Mouse (Mus musculus) urinary bladder, postnatal 4 days (tissue): ENCODE data around the gene Lrrc41.

Experiments used
- DNase-seq, 2 experiments: peaks; one replicate each; pipeline ENCODE4 v3.0.0; 2021 to 2022; ENCODE audit warnings: low spot score in 2 of 2

Lrrc41 gene

DNA sequence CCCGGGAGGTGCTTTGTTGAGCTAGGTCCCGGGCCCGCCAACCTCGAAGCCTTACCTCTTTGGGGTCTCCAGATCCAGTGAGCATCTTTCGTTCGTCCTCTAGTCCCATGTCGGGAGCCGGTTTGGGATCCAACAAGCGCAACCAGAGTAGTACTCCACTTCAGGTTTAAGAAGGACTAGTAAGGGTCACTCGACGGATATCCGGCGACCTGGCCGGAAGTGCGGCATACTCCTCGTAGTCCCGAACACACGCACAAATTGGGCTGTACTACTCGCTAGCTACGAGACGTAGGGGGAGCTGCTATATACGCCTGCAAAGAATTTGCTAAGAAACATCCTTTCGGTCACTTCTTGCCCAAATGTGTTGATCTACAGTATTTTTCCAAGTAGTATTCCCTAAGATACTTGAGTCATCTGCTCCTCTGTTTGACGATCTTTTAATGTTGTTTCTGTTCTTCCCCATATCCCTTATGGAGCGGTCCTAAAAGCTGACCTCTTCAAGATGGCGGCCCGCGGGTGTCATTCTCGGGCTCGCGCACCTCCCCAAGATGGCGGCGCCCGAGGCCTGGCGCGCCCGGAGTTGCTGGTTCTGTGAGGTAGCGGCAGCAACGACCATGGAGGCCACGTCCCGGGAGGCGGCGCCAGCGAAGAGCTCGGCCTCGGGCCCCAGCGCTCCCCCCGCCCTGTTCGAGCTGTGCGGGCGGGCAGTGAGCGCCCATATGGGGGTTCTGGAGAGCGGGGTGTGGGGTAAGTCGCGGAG lies at the start of gene Lrrc41, which contains the start of gene Uqcrh:
Lrrc41 (plus strand) TSS at position 409 of the 760 bp plus-strand sequence.
Uqcrh (minus strand) TSS at position 211 of the 760 bp plus-strand sequence.
- DNase-seq: peak; percentile 90 to 95

DNA sequence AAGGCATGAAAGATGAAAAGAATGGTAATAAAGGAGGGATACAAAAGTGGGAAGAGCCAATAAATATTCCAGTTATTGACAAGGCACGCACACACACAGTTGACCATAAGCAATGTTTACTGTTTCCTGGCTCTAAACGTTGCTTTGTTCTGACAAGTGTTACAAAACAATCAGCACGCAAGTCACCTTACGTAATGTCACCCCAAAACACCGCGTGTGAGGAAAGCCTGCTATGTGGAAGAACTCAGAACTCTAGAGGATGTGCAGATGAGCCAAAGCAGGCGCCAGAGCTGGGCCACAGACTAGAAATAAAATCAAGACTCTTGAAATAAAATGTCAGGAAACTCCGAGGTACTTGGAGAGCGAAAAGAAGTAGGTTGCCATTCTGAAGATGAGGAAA lies 42.2 kb upstream of the Lrrc41 start:
- DNase-seq: no peak

DNA sequence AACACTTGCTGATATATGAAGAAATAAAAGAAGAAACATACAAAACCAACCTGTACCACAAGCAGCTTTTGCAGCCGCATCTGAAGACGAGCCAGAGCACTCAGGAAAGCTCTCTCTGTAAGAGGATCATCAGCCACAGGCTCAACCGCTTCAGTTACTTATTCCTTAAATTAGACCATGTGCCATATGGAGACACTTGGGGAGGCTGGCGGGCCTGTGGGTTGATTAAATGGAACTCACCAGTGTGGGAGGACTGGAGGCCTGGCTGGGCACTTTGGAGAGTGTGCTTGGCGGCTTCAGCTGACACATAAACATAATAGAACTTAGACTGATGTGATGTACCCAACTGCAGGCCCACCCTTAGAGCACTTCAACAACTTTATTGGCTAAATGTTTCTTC lies 41.7 kb upstream of the Lrrc41 start:
- no peak for DNase-seq

DNA sequence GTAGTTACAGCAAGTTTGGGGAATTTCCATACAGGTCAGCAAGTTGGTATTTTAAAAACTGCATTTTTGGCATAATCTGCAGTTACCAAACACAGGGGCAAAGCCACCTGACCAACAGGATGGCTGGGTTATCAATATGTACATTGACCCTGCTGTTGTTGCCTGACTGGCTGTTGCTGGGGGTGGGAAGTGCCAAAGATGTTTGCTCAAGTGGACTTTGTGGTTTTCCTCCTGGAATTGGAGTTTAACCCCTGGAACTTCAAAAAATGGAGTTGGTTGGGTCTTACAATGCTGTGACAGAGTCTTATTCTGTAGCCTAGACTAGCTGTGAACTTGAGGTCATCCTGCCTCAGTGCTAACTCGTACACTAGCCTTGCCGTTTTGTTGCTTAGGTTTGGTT lies 34.6 kb upstream of the Lrrc41 start:
- DNase-seq: no peak

DNA sequence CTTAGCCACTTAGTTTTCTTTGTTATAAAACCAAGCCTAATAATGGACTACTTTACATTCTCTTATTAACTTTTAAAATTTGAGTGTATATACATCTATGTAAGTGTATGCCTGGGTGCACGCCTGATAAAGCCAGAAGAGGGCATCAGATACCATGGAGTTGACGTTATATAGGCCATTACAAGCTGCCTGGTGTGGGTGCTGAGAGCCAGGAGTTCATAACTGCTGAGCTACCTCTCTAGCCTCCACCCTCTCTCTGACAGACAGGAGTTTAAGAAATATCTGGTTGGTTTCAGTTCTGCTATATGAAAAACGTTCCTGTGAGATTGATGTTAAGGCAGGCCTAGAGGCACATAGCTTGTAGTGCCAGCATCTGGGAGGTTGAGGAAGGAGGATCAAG lies 32.9 kb upstream of the Lrrc41 start:
- no peak for DNase-seq

DNA sequence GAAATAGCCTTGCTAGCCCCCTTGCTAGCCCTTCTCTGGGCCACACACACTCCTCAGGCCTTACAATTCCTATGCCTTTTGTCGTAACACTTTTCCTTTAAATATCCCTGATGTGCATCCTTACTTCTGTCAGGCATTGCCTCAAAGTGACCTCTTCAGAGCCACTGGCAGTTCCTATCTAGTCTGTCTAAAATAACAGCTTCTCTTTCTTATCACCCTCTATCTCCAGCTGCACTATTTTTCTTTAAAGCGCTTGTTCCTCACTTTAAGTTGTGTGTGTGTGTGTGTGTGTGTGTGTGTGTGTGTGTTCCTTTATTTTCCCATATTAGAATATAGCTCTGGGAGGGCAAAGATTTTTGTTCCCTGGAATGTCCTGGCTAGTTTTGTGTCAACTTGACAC lies 28.5 kb upstream of the Lrrc41 start:
- DNase-seq: no peak

DNA sequence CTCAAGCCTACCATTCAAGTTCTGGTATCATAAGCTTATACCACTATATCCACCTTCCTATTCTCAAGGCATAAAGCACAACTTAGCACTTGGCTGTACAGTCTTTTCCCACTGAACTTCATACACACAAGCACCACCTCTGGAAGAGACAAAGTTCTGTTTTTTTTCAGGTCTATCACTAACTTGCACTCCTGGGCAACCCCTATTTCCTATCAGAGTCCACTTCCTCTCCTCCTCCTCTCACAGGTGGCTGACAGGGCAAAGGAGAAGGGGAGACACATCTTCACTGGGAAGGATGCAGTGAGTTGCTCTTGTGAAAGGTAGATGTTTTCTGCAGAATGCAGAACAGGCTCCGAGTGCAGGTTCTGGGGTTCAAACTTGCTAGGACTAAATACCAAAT lies 27.4 kb upstream of the Lrrc41 start:
- DNase-seq: no peak

DNA sequence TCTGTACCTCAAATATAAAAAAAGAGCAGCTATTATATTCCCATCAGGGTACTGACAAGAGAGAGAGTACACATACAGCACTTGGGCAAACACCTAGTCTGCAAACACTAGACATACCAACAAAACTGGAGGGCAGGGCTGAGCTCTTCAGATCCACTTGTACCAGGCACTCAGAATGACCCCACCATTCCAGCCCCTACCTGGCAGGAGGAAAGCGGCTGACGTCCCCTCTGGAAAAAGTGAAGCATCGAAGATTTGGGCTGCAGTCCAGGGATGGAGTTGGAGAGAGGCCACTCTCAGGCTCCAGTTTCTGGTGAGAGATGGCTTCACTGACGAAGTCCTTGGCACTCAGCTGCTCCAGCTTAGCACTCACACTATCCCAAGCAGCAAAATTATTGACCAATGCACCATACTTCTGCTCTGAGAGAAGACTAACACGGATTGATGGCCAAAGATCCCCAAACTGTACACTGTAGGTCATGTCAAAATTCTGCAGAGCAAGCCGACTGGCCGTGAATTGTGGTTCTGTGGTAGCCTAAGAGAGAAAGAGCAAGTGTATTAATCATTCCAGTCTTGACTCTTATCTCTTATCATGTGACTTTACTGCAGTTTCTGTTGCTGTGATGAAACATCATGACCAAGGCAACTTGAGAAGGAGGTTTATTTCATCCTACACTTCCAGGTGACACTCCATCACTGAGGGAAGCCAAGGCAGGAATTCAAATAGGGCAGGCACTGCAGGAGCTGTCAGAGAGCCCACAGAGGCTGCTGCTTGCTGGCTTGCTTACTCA lies 26.7 kb upstream of the Lrrc41 start:
- no peak for DNase-seq

DNA sequence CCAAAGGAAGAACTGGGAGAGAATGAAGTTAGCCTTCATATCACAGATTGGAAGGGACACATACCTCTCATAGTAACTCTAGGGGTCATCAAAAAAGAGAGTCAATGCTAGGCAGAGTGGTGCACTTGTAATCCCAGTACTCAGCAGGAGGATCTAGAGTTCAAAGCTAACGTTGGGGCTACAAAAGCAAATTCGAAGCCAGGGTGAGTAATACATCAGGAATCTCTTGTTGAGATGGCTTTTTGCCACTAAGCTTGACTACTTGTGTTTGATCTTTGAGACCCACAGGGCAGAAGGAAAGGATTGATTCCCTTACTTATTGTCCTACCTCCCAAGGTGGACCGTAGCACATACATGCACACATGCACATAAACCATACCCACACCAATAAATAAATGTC lies 25.9 kb upstream of the Lrrc41 start:
- DNase-seq: no peak

DNA sequence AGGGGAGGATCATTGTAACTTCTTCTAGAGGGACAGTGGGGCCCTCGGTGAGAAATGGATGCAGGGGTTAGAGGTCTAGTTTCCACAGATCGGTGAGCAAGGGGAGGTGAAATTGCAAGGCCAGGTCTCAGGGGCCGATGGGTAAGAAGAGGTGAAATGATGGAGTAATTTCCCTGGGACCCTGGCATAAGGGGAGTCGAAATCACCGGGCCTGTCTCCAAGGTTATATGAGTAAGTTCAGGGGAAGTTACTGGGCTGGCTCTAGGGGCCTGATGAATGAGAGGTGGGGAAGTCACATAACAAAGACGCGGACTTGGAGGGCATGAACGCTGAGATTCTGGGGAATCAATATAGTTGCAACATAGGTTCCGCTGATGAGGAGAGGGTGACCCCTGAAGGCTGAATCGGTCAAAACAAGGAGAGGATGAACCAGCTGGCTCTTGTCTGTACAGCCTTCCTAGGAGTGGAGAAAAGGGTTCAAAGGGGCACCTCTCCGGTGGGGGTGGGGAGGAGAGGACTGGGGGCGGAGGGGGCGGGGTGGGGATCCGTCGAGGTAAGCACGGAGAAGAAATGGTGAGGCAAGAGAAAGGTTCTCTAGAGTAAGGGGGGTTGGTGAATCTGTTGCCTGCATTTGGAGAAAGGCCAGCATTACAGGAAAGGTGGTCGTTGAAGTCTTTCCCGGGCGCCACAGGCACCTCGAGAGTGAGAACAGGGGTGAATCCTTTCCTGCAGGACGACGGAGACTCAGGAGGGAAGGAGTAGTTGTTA lies 22.4 kb upstream of the Lrrc41 start:
- DNase-seq: no peak

DNA sequence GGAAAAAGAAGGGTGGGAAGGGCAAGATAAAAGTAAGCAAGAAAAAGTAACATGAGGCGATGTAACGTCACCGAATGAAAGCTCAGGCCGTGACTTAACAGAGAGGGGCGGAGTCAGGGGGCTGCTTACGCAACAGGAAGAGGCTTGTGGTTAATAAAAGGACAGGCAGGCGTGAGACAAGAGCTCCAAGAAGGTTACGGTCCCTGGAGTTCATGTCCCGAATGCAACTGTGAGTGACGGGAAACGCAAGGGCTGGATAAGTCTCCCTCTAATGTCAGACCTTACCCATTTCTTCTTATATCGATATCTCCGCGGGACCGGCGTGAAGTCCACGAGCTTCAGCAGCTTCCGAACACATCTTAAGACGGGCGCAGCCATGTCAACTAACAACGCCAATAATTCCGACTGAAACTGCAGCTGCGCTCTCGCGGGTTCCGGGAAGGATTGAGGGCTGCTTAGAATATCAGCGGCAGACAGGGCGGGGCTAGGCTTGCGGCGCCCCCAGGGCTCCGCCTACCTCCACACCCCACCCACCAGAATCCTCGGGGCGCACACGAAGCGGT lies 21.6 kb upstream of the Lrrc41 start, which contains the start of gene Nsun4:
Nsun4 (minus strand) TSS at position 478 of the 563 bp plus-strand sequence.
- peak; percentile 84 to 89 for DNase-seq

DNA sequence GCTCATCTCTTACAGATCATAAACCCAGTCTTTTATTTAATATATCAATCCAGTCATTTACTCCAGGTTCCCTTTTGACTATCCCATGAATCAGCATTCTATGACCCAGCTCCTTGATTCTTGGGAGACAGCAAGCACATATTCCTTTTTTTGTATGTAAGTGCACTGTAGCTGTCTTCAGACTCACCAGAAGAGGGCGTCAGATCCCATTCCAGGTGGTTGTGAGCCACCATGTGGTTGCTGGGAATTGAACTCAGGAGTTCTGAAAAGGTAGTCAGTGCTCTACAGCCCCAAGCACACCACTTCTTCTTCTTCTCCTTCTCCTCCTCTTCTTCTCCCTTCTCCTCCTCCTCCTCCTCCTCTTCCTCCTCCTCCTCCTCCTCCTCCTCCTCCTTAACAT lies 17.5 kb upstream of the Lrrc41 start:
- no peak for DNase-seq

DNA sequence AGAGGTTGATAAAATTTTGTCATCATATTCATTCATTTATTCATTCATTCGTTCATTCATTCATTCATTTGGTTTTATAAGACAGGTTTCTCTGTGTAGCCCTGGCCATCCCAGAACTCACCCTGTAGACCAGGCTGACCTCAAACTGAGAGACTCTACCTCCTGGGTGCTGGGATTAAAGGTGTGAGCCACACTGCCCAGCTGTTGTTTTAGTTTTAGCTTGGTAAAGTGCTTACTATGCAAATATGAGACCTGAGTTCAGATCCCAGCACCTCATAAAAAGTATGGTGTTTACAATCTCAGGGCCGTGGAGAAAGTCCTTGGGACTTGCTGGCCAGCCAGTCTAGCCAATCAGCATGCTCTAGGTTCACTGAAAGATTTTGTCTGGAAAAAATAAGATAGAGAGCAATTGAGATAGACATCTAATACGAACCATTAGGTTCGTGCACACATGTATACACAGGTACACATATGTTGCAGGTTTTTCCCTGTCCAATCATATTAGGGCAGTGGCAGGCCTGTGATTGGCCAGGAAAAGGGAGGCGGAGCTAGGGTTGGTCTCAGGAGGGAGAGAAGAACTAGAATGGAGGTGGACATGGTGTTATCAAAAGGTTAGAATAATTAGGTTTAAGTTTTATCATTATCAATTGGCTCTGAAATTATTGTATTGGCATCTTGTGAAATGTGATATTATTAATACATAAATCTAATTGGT lies 15.9 kb upstream of the Lrrc41 start:
- no peak for DNase-seq

DNA sequence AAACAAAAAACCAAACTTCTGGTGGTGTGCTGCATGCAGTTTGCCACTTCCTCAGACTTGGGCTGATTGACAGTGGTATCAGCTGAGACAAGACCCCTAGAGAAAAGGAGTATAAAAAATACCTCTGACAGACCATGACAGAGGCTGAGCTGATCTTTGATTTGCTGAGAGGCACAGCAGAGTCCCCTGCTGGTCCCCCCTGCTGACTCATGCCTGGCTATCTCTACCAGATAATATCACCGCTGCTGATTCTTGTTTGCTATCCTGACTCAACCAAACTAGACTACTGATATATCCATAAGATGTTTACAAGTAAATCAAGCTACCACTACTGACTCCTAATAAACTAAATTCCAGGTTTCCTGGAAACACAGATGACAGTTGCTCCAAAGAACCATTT lies 11.2 kb upstream of the Lrrc41 start:
- no peak for DNase-seq

DNA sequence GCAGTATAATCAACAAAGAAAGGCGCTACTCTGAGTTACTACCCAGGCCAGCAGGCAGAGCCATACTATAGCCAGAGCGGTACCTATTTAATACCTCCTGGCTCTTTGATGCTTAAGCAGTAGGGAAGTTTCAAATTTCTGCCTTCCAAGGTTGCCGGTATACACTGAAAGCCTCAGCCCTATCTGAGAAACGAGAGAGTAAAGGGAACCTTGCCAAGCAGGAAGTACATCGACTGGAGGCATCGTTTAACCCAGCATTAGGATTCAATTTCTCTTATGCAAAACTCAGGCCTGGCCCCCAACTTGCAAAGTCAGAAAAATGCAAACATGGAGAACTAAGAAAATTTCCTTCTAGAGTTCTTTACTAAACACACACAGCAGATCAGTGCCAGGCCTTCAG lies 5.0 kb upstream of the Lrrc41 start:
- no peak for DNase-seq

DNA sequence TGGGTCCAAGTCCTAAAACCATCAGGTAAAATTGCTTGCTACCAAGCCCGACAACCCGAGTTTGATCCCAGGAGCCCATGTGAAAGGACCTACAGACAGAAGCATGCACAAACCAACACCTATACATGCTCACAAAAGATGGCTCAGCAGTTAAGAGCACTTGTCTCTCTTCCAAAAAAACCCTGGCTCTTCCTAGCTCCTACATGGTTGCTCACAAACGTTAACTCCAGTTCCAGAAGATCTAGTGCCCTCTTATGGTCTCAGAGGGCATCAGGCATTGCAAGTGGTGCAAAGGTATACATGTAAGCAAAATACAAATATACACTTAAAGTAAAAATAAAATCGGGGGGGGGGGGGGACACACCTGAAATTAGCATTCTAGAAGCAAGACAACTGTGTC lies 1.9 kb upstream of the Lrrc41 start:
- DNase-seq: no peak

DNA sequence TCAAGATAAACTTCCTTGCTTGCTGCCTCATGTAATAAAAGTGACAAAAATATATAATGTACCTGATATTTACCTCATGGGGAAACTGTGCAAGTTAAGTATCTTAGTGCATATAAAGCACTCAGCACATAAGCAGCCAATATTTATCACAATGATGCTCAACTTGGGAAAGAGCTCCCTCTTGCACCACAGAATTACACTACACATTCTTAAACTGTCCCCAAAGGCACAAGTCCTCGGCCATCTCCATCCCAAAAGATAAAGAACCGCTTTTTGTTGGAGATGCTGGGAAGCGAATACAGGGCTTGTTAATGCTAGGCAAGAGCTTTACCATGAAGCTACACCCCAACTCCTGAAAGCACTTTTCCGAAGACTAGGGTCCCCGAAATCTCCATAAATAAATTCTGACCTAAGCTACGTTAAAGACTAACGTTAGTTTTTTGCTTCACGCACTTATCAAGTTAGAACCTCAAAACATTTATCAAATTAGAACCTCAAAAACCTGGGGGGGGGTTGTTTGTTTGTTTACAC lies 859 bp upstream of the Lrrc41 start:
- DNase-seq: no peak

DNA sequence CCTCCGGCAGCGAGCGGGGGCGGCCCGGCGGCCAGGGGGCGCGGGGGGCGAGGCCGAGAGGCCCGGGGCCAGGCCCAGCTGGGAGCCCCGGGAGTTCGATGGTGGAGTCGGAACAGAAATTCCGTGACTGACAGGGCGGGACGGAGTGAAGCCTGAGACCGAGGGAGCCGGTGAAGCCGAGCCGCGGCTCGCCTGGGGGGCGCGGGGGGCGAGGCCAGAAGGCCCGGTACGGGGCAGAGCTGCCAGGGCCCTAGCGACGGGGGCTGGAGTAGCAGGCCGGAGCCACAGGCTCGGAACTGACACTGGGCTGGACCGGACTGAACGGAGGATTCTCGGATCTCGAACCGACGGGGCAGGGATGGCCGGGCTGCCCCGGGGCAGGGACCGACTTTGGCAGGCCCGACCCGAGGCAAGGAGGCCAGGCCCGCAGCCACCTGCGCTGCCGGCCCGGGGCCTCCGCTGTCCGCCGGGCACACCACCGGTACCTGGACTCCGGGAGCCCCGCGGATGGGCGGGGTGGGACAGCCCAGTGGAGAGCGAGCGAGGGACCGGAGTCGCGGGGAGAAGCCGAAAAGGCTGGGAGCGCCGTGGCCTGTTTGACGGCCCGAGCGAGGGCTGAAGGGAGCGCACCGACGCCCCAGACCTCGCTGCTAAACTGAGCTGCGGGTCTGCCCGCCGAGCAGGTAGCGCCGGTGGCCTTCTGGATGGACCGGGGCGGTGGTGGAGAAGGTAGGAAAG lies 731 bp downstream of the Lrrc41 start:
- peak; percentile 72 to 79 for DNase-seq

DNA sequence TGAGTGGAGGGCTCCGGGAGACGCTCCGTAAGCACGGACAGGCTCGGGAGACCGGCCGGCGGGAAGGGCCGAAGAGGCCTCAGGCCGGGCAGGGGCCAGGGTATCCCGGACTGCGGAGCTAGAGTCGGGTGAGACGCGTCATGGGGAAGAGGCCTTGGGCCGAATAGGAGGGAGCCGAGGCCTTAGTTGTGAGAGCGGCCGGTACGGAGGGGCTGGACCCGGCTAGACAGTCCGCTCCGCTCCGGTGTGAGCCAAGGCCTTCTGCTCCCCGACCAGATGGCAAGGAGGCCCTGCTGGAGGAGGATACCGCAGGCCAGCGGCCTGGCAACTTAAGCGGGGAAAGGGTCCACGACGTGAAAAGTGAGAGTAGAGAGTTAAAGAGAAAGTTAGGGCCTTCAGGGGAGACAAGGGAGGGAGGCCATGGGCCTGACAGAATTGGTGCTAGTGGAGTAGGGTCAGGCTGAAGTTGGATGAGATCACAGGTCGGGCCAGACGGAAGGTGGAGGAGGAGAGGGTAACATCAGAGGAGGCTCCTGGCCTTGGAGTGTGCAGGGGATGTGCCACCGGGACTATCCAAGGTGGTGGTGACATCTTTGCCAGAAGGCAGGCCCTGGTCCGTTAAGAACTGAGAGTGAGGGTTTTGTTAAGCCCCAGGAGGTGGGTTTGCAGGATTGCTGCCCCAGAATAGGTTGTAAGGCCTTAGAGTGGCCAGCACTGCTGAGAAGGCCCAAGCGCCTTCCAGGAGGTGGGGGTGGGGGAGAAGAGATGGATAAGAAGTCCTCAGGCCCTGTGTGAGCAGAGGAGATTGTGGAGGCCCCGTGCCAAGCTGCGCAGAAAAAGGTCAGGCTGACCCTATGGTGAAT lies 1.5 kb downstream of the Lrrc41 start:
- peak in 1 of 2 experiments; percentile 45 for DNase-seq
